Mouse (Mus musculus) intestine, embryonic 14.5 days (tissue): ENCODE measurements around the gene Rere. TPM values are rescaled to one million over a fixed set of nuclear protein-coding genes. Genes with fewer than 3 reads are reported as not detected.

ENCODE experiments used
- ATAC-seq: fragments of 200-750 bp; cut with Nextera tagmentation; replicated peaks from 2 replicates; pipeline ENCODE4 v1.8.0; 2017; ENCODE audit warnings: low read depth, moderate number of reproducible peaks, moderate TSS enrichment, moderate library complexity; ENCODE audit not compliant: low FRiP score, low TSS enrichment
- DNase-seq: peaks from one replicate; pipeline ENCODE4 v3.0.0-alpha.2; 2018; ENCODE audit warnings: low spot score
- H3K27ac ChIP-seq: fragments of 300-500 bp; sonication (generic); 2 replicates; pipeline ENCODE4 v1.5.1; 2014; ENCODE audit warnings: low read depth, mild to moderate bottlenecking, control low read depth
- H3K27me3 ChIP-seq: fragments of 300-500 bp; sonication (generic); replicated peaks from 2 replicates; pipeline ENCODE4 v1.6.1; 2014; ENCODE audit warnings: low read length, control low read depth; ENCODE audit not compliant: control insufficient read depth, insufficient read depth
- H3K36me3 ChIP-seq: fragments of 300-500 bp; sonication (generic); 2 replicates; pipeline ENCODE4 v1.6.1; 2014; ENCODE audit warnings: low read length, control low read depth; ENCODE audit not compliant: control insufficient read depth, insufficient read depth
- H3K4me1 ChIP-seq: fragments of 300-500 bp; sonication (generic); replicated peaks from 2 replicates; pipeline ENCODE4 v1.6.1; 2014; ENCODE audit warnings: low read length, control low read depth, mixed read lengths; ENCODE audit not compliant: control insufficient read depth, insufficient read depth
- H3K4me2 ChIP-seq: fragments of 300-500 bp; sonication (generic); 2 replicates; pipeline ENCODE4 v1.6.1; 2014; ENCODE audit warnings: low read length
- H3K4me3 ChIP-seq: fragments of 300-500 bp; sonication (generic); 2 replicates; pipeline ENCODE4 v1.5.1; 2014; ENCODE audit warnings: low read depth, low read length, control low read depth, mixed read lengths
- H3K9ac ChIP-seq: fragments of 300-500 bp; sonication (generic); 2 replicates; pipeline ENCODE4 v1.6.1; 2014; ENCODE audit warnings: mild to moderate bottlenecking, low read length
- H3K9me3 ChIP-seq: fragments of 300-500 bp; sonication (generic); 2 replicates; pipeline ENCODE4 v1.6.1; 2016; ENCODE audit warnings: low read length, control low read depth; ENCODE audit not compliant: control insufficient read depth
- WGBS: fragments of 180-500 bp; shearing (Covaris S2); extraction: QIAGEN DNeasy Blood & Tissue Kit; methylation state at CpG from one replicate; pipeline ENCODE4 v1.1.7; 2014; 5-methylcytosine and 5-hydroxymethylcytosine counted together
- polyA plus RNA-seq: library from polyadenylated mRNA; unstranded; fragments of >200 nt; fragmentation: Nextera tagmentation; extraction: Ambion mirVana; gene quantifications from 2 replicates; pipeline ENCODE4 v1.2.1, GENCODE M21; 2014

The Rere gene
- polyA plus RNA-seq, 1 experiment from 2014 or later: 38.0 TPM

- DNase-seq: no peak
- Histone ChIP-seq H3K4me1 (peaks cover 79% of the 10 kb centered on the region), H3K4me2 (no peak overlapping the region), H3K27ac (no peak overlapping the region), H3K9ac (no peak overlapping the region), H3K9me3 (no peaks in the 10 kb centered on the region), H3K4me3 (no peak overlapping the region), H3K27me3 (no peaks in the 10 kb centered on the region), H3K36me3 (no peaks in the 10 kb centered on the region)
- 71% methylated on average over 5 of the region's 5 CpGs for WGBS
- ATAC-seq: no peak
These were observed 304.8 kb downstream of the Rere start for GRCm38 (mm10) chr4:150586275-150586674.

GRCm38 (mm10) chr4:150587597-150588299, 306.3 kb downstream of the Rere start:
- Histone ChIP-seq H3K27ac (peak overlapping the region; percentile 38; the same call in 1 of the 2 replicates), H3K4me3 (no peak overlapping the region), H3K27me3 (no peaks in the 10 kb centered on the region), H3K9ac (no peak overlapping the region), H3K4me1 (peaks cover 81% of the 10 kb centered on the region), H3K9me3 (no peaks in the 10 kb centered on the region), H3K4me2 (no peak overlapping the region), H3K36me3 (no peaks in the 10 kb centered on the region)
- WGBS: 56% methylated on average over 8 of the region's 8 CpGs
- DNase-seq: no peak
- no peak for ATAC-seq

- no peak overlapping the region for H3K4me2 ChIP-seq
- H3K27me3 ChIP-seq: no peaks in the 10 kb centered on the region
- H3K36me3 ChIP-seq: no peaks in the 10 kb centered on the region
- H3K9ac ChIP-seq: no peak overlapping the region
- ATAC-seq (no peak), DNase-seq (no peak)
- WGBS: 49% methylated on average over 2 of the region's 2 CpGs
- peaks cover 81% of the 10 kb centered on the region for H3K4me1 ChIP-seq
- H3K9me3 ChIP-seq: no peaks in the 10 kb centered on the region
- no peak overlapping the region for H3K4me3 ChIP-seq
- H3K27ac ChIP-seq: no peak overlapping the region
These were observed 306.8 kb downstream of the Rere start for GRCm38 (mm10) chr4:150588300-150588621.

GRCm38 (mm10) chr4:150590621-150591282, 309.3 kb downstream of the Rere start:
- H3K4me3 ChIP-seq: no peak overlapping the region
- H3K4me2 ChIP-seq: no peak overlapping the region
- no peaks in the 10 kb centered on the region for H3K27me3 ChIP-seq
- no peaks in the 10 kb centered on the region for H3K36me3 ChIP-seq
- peaks cover 60% of the 10 kb centered on the region for H3K4me1 ChIP-seq
- peak overlapping the region; percentile 17; the same call in 1 of the 2 replicates for H3K27ac ChIP-seq
- DNase-seq (no peak), ATAC-seq (no peak)
- H3K9me3 ChIP-seq: no peaks in the 10 kb centered on the region
- WGBS: 34% methylated on average over 3 of the region's 3 CpGs
- no peak overlapping the region for H3K9ac ChIP-seq

- peaks cover 57% of the 10 kb centered on the region for H3K4me1 ChIP-seq
- WGBS: 38% methylated on average over 4 of the region's 4 CpGs
- no peak for DNase-seq
These were observed 310.2 kb downstream of the Rere start for GRCm38 (mm10) chr4:150591602-150592001.

GRCm38 (mm10) chr4:150592087-150592486, 310.6 kb downstream of the Rere start:
- Histone ChIP-seq H3K4me3 (no peak overlapping the region), H3K4me1 (peaks cover 55% of the 10 kb centered on the region), H3K9ac (no peak overlapping the region), H3K4me2 (no peak overlapping the region), H3K27me3 (no peaks in the 10 kb centered on the region), H3K36me3 (0 out of 2 replicates have a peak, but pooled peaks cover 3% of the 10 kb centered on the region), H3K9me3 (no peaks in the 10 kb centered on the region), H3K27ac (peak overlapping the region; percentile 17)
- DNase-seq (no peak), ATAC-seq (no peak)
- 45% methylated on average over 6 of the region's 6 CpGs for WGBS

More at GRCm38 (mm10) chr4:150591602-150592001, 310.2 kb downstream of the Rere start:
- Histone ChIP-seq H3K9me3 (no peaks in the 10 kb centered on the region), H3K4me3 (no peak overlapping the region), H3K27me3 (no peaks in the 10 kb centered on the region), H3K27ac (peak overlapping the region; percentile 17), H3K36me3 (no peaks in the 10 kb centered on the region), H3K9ac (no peak overlapping the region), H3K4me2 (no peak overlapping the region)
- no peak for ATAC-seq

- H3K4me3 ChIP-seq: no peak overlapping the region
- no peak overlapping the region for H3K27ac ChIP-seq
- H3K27me3 ChIP-seq: no peaks in the 10 kb centered on the region
- H3K36me3 ChIP-seq: 0 out of 2 replicates have a peak, but pooled peaks cover 6% of the 10 kb centered on the region
- peaks cover 58% of the 10 kb centered on the region for H3K4me1 ChIP-seq
- H3K9me3 ChIP-seq: no peaks in the 10 kb centered on the region
- 62% methylated on average over 4 of the region's 4 CpGs for WGBS
- DNase-seq: no peak
- no peak overlapping the region for H3K9ac ChIP-seq
- H3K4me2 ChIP-seq: no peak overlapping the region
- ATAC-seq: no peak
These were observed 312.2 kb downstream of the Rere start for GRCm38 (mm10) chr4:150593473-150594217.

- Histone ChIP-seq H3K4me2 (no peak overlapping the region), H3K27ac (no peak overlapping the region), H3K4me1 (peaks cover 63% of the 10 kb centered on the region), H3K9me3 (no peaks in the 10 kb centered on the region), H3K4me3 (no peak overlapping the region), H3K9ac (no peak overlapping the region), H3K27me3 (no peaks in the 10 kb centered on the region), H3K36me3 (0 out of 2 replicates have a peak, but pooled peaks cover 6% of the 10 kb centered on the region)
- no peak for DNase-seq
- no peak for ATAC-seq
- WGBS: 88% methylated on average over 4 of the region's 4 CpGs
These were observed 312.9 kb downstream of the Rere start for GRCm38 (mm10) chr4:150594298-150594829.
